Mouse (Mus musculus): ENCODE measurements around the gene 1700102P08Rik.

Gene 1700102P08Rik

GRCm38 (mm10) chr9:108392676-108393075 lies at the start of gene 1700102P08Rik:
Gene 1700102P08Rik, plus strand, starts transcription at chr9:108392805.
- DNase-seq (ENCODE audit: low read depth, low spot score), result no peak

- no peak for DNase-seq (ENCODE audit: low read depth, low spot score)
Measured at GRCm38 (mm10) chr9:108343331-108343730, 49.3 kb upstream of the 1700102P08Rik start.

GRCm38 (mm10) chr9:108343835-108344234 lies 48.8 kb upstream of the 1700102P08Rik start:
- no peak for DNase-seq (ENCODE audit: low read depth, low spot score)

GRCm38 (mm10) chr9:108344471-108344870 lies 48.1 kb upstream of the 1700102P08Rik start:
- DNase-seq (ENCODE audit: low read depth, low spot score), result no peak

GRCm38 (mm10) chr9:108347024-108347423 lies 45.6 kb upstream of the 1700102P08Rik start:
- DNase-seq (ENCODE audit: low read depth, low spot score), result no peak

GRCm38 (mm10) chr9:108347540-108348289 lies 44.9 kb upstream of the 1700102P08Rik start, which contains the start of gene Usp4:
Gene Usp4, plus strand, starts transcription at chr9:108347853.
- DNase-seq (ENCODE audit: low read depth, low spot score), result peak; percentile 86

- no peak for DNase-seq (ENCODE audit: low read depth, low spot score)
Measured at GRCm38 (mm10) chr9:108348290-108348680, 44.3 kb upstream of the 1700102P08Rik start.

GRCm38 (mm10) chr9:108349727-108350126 lies 42.9 kb upstream of the 1700102P08Rik start:
- no peak for DNase-seq (ENCODE audit: low read depth, low spot score)

GRCm38 (mm10) chr9:108378234-108378633 lies 14.4 kb upstream of the 1700102P08Rik start:
- DNase-seq (ENCODE audit: low read depth, low spot score), result no peak

- DNase-seq (ENCODE audit: low read depth, low spot score), result no peak
Measured at GRCm38 (mm10) chr9:108378736-108379135, 13.9 kb upstream of the 1700102P08Rik start.

GRCm38 (mm10) chr9:108379294-108379693 lies 13.3 kb upstream of the 1700102P08Rik start:
- no peak for DNase-seq (ENCODE audit: low read depth, low spot score)

GRCm38 (mm10) chr9:108381382-108381781 lies 11.2 kb upstream of the 1700102P08Rik start:
- no peak for DNase-seq (ENCODE audit: low read depth, low spot score)

GRCm38 (mm10) chr9:108385006-108385405 lies 7.6 kb upstream of the 1700102P08Rik start:
- DNase-seq (ENCODE audit: low read depth, low spot score), result no peak

- no peak for DNase-seq (ENCODE audit: low read depth, low spot score)
Measured at GRCm38 (mm10) chr9:108386816-108387215, 5.8 kb upstream of the 1700102P08Rik start.

GRCm38 (mm10) chr9:108388601-108389000 lies 4.0 kb upstream of the 1700102P08Rik start:
- DNase-seq (ENCODE audit: low read depth, low spot score), result no peak

- DNase-seq (ENCODE audit: low read depth, low spot score), result no peak
Measured at GRCm38 (mm10) chr9:108389220-108389619, 3.4 kb upstream of the 1700102P08Rik start.

- no peak for DNase-seq (ENCODE audit: low read depth, low spot score)
Measured at GRCm38 (mm10) chr9:108394191-108394590, 1.6 kb downstream of the 1700102P08Rik start.

- DNase-seq (ENCODE audit: low read depth, low spot score), result no peak
Measured at GRCm38 (mm10) chr9:108395427-108395826, 2.8 kb downstream of the 1700102P08Rik start.

- no peak for DNase-seq (ENCODE audit: low read depth, low spot score)
Measured at GRCm38 (mm10) chr9:108398324-108398723, 5.7 kb downstream of the 1700102P08Rik start.

- no peak for DNase-seq (ENCODE audit: low read depth, low spot score)
Measured at GRCm38 (mm10) chr9:108401186-108401960, 8.8 kb downstream of the 1700102P08Rik start.

- DNase-seq (ENCODE audit: low read depth, low spot score), result no peak
Measured at GRCm38 (mm10) chr9:108403081-108403480, 10.5 kb downstream of the 1700102P08Rik start.

GRCm38 (mm10) chr9:108404451-108404850 lies 11.8 kb downstream of the 1700102P08Rik start:
- DNase-seq (ENCODE audit: low read depth, low spot score), result no peak

GRCm38 (mm10) chr9:108409535-108409934 lies 16.9 kb downstream of the 1700102P08Rik start:
- no peak for DNase-seq (ENCODE audit: low read depth, low spot score)

Data from retina, postnatal 7 days (tissue).